Mouse (Mus musculus): ENCODE data around the gene Cubn. TPM values are rescaled to one million over a fixed set of nuclear protein-coding genes. Genes with fewer than 3 reads are reported as not detected.

The Cubn gene
- total and polyA plus RNA-seq, 3 experiments, result 0.03 TPM; not detected in 2

- Histone ChIP-seq H3K4me1 (ENCODE audit: control insufficient read depth in 1 of 2, insufficient read depth in 2 of 2, low read length in 2 of 2) (no peaks in the 10 kb centered on the region), H3K9ac (ENCODE audit: control insufficient read depth, low read depth, low read length, poor library complexity, severe bottlenecking) (no peak overlapping the region), H3K36me3 (ENCODE audit: control insufficient read depth in 1 of 2, insufficient read depth in 2 of 2, low read length in 2 of 2) (no peaks in the 10 kb centered on the region), H3K4me3 (ENCODE audit: control insufficient read depth in 1 of 2, insufficient read depth in 1 of 2, low read depth in 2 of 2, low read length in 2 of 2) (no peak overlapping the region), H3K9me3 (replicated peaks; ENCODE audit: insufficient read depth, low read length) (no peaks in the 10 kb centered on the region), H3K79me2 (ENCODE audit: control insufficient read depth, insufficient read depth, low read length, poor library complexity) (no peaks in the 10 kb centered on the region), H3K27ac (ENCODE audit: control insufficient read depth, low read depth, low read length) (no peak overlapping the region), H3K27me3 (ENCODE audit: control insufficient read depth in 1 of 2, insufficient read depth in 2 of 2, low read length in 2 of 2) (peaks cover 11 to 15% of the 10 kb centered on the region in 2 experiments)
- no peak for DNase-seq (ENCODE audit: low read depth, low spot score)
- no peak for TF ChIP-seq MAFK (IDR thresholded peaks at IDR 0.05; ENCODE audit: borderline replicate concordance, low read depth, low read length)
- TF ChIP-seq CHD1 (IDR thresholded peaks at IDR 0.05; ENCODE audit: low read depth, low read length), result no peak
- TF ChIP-seq NELFE (IDR thresholded peaks at IDR 0.05; ENCODE audit: low read depth, low read length), result no peak
- no peak for TF ChIP-seq SMC3 (IDR thresholded peaks at IDR 0.05; ENCODE audit: low read depth, low read length)
- no peak for TF ChIP-seq MYB (IDR thresholded peaks at IDR 0.05; ENCODE audit: low read depth, low read length)
- TF ChIP-seq ZNF384 (IDR thresholded peaks at IDR 0.05; ENCODE audit: low read depth, low read length), result no peak
- no peak for TF ChIP-seq BHLHE40 (IDR thresholded peaks at IDR 0.05; ENCODE audit: borderline replicate concordance, low read depth, low read length)
- no peak for TF ChIP-seq HCFC1 (IDR thresholded peaks at IDR 0.05; ENCODE audit: low read depth, low read length)
These were observed 33.5 kb downstream of the Cubn start for GRCm38 (mm10) chr2:13458088-13458487.

GRCm38 (mm10) chr2:13456821-13457220 is 34.8 kb downstream of the Cubn start:
- H3K4me3 ChIP-seq (ENCODE audit: control insufficient read depth in 1 of 2, insufficient read depth in 1 of 2, low read depth in 2 of 2, low read length in 2 of 2), result no peak overlapping the region
- TF ChIP-seq BHLHE40 (IDR thresholded peaks at IDR 0.05; ENCODE audit: borderline replicate concordance, low read depth, low read length) (no peak), MYB (IDR thresholded peaks at IDR 0.05; ENCODE audit: low read depth, low read length) (no peak), ZKSCAN1 (IDR thresholded peaks at IDR 0.05; ENCODE audit: low read depth, low read length) (no peak), POLR2A (IDR thresholded peaks at IDR 0.05; ENCODE audit: control insufficient read depth in 1 of 2, insufficient read depth in 1 of 2, low read depth in 1 of 2, low read length in 2 of 2, poor library complexity in 1 of 2) (no peak), GATA1 (IDR thresholded peaks at IDR 0.05; ENCODE audit: low read depth, low read length) (no peak), MAFK (IDR thresholded peaks at IDR 0.05; ENCODE audit: borderline replicate concordance, low read depth, low read length) (no peak), NELFE (IDR thresholded peaks at IDR 0.05; ENCODE audit: low read depth, low read length) (no peak), MYC (IDR thresholded peaks at IDR 0.05; ENCODE audit: low read depth, low read length) (no peak), ZNF384 (IDR thresholded peaks at IDR 0.05; ENCODE audit: low read depth, low read length) (no peak), ETS1 (IDR thresholded peaks at IDR 0.05; ENCODE audit: low read depth, low read length) (no peak)
- no peak for DNase-seq (ENCODE audit: low read depth, low spot score)

More at GRCm38 (mm10) chr2:13456821-13457220, 34.8 kb downstream of the Cubn start:
- no peak overlapping the region for H3K9ac ChIP-seq (ENCODE audit: control insufficient read depth, low read depth, low read length, poor library complexity, severe bottlenecking)
- H3K4me1 ChIP-seq (ENCODE audit: control insufficient read depth in 1 of 2, insufficient read depth in 2 of 2, low read length in 2 of 2), result no peaks in the 10 kb centered on the region
- no peaks in the 10 kb centered on the region for H3K36me3 ChIP-seq (ENCODE audit: control insufficient read depth in 1 of 2, insufficient read depth in 2 of 2, low read length in 2 of 2)
- no peak overlapping the region for H3K27ac ChIP-seq (ENCODE audit: control insufficient read depth, low read depth, low read length)
- peaks cover 11 to 17% of the 10 kb centered on the region in 2 experiments for H3K27me3 ChIP-seq (ENCODE audit: control insufficient read depth in 1 of 2, insufficient read depth in 2 of 2, low read length in 2 of 2)
- H3K79me2 ChIP-seq (ENCODE audit: control insufficient read depth, insufficient read depth, low read length, poor library complexity), result no peaks in the 10 kb centered on the region
- no peaks in the 10 kb centered on the region for H3K9me3 ChIP-seq (replicated peaks; ENCODE audit: insufficient read depth, low read length)
